Mouse (Mus musculus) right cerebral cortex, postnatal 25 days (tissue): Measurements from ENCODE around the gene Tmem206.

Experiments
- DNase-seq: peaks from one replicate; pipeline ENCODE4 v3.0.0; 2022

The Tmem206 gene

DNA sequence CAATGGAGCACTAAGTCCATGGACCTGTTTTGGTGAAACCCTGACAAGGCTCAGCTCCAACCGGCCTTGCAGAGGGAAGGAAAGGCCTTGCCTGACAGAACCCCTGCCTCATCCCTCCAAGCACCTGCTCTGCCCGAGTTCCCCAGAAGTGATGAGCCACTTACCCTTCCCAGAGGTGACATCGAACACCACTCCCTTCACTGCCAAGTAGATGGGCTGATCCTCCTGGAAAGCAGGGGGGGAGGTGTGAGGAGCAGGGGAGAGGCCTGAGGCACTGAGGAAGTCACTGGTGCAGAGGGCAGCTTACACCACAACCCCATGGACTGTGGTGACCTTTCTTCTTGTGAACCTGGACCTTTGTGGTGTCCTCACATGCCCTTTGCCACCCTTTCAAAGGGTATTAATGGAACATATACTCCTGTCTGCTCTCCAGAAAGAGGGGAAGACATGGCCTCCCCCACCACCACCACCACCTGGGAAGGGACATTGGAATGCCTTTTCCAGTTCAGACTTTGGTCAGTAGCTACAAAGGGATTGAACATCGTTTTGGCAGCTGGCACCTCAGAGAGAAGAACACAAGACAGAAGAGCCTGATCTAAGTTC, 14.3 kb upstream of the Tmem206 start:
- DNase-seq: no peak

DNA sequence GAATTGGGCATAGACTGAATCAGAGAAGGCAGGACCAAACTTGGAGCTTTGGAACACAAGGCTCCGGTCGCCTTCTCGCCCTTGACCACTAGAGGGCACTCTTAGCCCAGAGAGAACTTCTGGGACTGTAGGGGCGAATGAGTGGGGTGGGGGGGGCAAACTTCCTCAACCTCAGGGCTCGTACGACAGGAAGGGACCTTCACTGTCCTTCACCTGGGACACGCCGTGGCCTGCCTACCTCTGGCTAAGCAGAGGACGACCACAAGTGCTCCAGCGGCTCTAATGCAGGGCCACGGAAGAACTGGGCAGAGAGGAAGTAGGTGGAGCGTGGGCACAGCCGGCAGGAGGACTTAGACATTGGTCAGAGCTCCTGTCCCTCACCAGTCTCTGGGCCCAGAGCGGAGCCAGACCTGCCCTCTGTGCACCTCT, 13.2 kb upstream of the Tmem206 start:
- peak; percentile 73 for DNase-seq

DNA sequence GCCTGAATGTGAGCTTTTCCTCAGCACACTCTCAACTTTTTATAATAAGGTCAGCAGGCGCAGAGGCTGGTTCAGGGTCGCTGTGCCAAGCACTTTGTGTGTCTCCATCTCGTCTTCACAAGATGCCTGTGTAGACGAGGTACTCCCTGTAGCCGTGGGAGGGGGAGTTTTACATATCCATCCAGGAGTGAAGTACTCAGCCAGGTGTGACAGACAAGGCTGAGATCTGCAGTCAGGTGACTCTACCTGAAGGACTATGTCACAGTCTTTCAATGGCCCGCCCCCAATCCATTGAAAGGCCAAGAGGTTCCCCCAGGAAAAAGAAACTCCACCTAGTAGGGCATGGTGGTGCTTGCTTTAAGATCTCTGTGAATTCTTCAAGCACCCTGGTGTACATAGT, 12.6 kb upstream of the Tmem206 start:
- DNase-seq: no peak

DNA sequence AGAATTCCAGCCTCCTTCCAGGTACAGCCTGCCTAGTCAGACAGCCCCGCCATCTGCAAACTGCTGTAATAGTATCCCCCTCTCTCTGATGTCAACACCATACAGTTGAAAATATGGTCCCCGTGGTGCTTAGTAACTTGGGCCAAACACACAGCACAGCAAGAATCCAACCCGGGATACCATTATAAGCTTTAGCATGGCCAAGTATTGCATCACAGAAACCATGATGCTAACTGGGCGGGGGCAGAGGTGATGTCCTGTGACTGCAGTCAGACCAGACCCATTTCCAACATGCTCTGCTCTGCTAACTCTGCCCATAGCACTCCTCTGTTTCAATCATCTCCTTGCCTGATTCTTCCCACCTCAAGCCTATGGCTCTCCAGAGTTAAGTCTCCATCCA, 11.8 kb upstream of the Tmem206 start:
- DNase-seq: no peak

DNA sequence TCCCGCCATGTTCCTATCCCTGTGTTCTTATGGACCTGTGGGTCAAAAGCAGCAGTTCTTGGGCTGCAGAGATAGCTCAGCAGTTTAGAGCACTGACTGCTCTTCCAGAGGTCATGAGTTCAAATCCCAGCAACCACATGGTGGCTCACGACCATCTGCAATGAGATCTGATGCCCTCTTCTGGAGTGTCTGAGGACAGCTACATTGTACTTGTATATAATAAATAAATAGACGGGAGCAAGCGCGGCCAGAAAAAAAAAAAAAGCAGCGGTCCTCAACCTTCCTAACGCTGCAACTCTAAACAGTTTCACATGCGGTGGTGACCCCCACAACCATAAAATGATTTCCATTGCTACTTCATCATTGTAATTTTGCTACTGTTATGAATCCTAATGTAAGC, 8.9 kb upstream of the Tmem206 start:
- no peak for DNase-seq

DNA sequence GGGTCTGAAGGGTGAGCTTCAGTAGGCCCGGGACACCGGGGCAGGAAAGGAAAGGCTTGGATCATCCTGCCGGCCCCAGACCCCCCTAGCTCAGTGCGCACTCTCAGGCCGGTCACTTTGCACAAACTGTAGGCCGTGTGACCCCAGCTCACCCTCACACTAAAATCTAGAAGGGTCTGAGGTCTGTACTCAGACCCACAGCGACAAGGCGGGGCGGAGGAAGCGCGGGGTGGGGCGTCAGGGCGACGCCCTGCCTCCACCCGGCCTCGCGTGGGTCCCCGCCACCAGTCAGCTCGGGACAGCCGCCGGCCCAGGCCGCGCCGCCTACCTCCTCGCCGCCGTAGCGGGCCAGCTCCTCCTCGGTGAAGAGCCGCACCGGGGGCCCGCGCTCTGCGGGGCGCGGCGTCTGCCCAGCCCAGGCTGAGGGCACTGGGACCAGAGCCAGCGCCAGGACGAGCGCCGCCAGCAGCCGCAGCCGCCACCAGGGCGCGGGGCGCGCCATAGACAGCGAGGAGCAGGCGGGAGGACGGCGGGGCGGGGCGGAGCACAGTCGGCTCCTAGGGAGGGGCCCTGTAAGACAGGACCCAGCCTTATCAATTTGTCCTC, 8.0 kb upstream of the Tmem206 start, which contains the start of gene Nenf:
TSS of gene Nenf (minus strand) at position 604 of the 606 bp plus-strand sequence.
- DNase-seq: peak; percentile 80

DNA sequence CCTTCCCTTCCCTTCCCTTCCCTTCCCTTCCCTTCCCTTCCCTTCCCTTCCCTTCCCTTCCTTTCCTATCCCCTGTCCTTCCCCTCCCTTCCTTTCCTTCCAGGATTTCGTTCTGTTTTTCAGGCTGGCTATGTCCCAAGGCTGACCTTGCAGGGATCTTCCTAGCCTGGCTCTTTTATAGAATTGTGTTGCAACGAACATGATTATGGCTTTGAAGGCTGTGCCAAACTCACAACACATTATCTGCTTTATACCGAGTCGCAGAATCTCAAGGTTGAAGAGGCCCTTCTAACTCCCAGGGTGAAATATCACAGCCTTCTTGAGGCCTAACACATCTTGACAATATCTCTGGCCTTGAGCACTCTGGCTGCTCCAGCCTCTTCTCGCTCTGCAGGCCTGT, 7.0 kb upstream of the Tmem206 start:
- no peak for DNase-seq

DNA sequence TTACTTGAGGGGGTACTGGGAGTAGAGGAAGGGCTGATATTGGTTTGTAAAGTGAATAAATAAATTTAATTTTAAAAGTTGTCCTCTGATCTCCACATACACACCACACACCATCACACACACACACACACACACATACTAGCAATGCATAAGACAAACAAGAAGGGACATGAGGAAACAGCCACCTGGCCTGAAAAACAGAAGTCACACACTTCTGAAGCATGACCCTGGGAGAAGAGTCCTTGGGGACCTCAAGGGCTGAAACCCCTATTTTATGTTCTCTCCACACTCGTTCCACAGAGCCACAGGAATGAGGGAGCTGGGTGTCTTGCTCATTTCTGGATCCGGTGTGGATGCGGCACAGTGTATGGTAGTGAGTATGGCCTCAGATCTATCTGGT, 2.3 kb upstream of the Tmem206 start:
- no peak for DNase-seq

DNA sequence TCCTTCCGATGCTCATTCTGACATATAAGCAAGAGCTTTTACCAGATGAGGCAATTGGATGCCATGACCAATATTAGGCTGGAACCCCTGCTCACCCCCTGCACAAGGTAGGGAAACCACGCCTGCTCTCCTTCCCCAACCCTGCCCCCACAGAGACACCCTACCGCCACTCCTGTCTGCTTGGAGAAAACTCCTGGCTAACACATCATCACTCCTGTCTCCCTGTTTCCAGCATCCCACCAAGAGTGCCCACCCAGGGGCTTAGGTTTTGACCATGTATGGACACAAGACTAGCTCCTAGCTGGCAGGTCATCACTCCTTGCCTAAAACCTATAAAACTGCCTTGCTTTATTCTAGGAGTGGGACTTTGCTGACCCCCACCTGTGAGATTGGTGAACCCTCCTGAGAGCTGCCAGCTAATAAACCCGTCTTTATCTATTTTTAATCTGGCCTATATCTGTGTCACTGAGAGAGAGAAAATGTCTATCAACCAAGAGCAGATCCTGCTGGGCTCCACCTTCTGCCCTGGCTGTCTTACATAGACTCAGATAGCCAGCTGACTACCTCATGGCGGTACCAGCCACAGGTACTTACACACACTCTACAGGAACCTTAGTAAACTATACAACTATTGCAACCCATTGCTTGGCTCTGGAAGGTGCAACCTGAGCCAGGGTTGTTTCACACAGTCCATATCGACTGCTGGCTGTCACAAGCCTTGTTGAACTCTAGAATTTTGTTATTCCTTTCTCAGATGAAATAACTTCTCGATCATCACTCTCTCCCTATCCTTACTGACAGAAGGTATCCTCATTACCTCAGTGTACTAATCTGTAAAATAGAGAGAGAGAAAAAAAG, 750 bp upstream of the Tmem206 start:
- DNase-seq: no peak

DNA sequence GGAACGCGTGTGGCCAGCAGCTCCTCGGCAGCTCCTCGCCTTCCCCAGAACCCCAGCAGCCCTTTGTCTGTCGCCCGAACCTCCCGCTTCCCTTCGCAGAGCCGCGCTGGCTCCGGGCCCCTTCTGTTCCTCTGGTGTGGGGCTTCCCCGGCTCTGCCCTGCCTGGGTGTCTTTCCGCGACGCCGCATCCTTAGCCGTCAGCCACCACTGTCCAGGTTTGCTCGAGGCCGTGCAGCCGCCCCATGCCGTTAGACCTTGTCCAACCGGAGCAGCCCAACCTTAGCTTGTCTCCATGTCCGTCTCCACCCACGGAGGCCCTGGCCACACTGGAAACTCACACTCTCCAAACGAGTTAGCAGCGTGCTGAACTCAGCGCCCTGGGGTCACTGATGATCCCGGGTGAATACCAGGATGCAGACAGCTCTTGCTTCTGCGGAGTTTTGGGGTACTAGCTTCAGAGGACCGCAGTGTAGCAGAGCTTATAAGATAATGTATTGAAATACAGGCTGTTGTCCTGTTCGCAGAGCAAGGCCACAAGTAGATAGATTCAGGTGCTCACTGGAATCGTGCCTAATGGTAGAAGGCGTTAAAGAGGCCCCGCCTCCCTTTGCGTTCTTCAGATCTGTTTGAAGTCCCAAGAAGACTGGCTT, 646 bp downstream of the Tmem206 start:
- no peak for DNase-seq

DNA sequence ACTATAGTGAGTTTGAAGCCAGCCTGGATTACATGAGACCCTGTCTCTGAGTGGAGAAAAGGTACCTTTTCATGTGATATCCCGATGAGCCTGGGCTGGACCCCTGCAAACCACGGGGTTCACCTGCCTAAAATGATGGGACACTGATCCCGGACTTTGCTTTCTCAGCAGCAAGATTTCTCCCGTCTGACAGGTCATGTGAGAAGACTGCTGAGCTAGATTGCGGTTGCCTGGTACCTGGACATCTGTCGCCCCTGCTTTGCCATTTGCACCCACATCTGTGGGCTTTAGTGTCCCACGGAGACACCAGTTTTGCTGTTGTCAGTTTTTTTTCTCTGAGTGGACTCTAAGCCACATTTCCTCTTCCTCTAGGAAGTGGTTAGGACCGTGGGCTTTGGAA, 1.5 kb downstream of the Tmem206 start:
- no peak for DNase-seq

DNA sequence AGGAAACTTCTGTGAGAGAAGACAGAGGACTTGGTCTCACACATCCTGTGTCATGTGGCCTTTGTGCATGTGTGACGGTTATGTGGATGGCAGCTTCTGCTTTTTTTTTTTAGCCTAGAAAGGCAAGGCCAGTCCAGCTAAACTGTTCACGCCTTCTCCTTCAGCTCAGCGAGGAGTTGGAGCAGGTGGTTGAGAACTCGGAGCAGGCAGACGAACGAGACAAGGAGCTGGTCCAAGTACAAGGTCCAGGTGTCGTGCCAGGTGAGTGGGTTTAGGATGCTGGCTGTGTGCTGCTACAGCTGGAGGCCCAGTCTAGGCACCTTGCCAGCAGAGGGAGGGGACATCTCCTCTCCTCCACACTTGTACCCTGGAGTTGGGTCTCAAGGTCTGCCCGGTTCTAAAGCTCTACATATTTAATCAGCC, 2.3 kb downstream of the Tmem206 start:
- no peak for DNase-seq

DNA sequence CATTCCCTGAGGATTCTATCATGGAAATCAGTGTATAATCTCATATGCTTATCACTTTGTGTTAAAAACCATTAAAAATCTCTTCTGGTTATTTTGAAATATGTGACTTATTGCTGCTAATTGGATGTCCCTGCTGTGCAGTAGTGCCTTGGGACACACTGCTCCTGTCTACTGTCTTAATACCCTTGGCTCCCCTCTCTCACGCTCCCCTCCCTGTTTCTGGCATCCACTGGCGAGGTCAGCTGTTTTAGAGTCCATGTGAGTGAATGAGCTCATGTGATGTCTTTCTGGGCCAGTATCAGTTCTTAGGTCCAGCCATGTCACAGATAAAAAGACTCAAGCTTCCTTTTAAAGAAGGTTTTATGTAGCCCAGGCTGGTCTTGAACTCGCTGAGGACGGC, 4.6 kb downstream of the Tmem206 start:
- no peak for DNase-seq

DNA sequence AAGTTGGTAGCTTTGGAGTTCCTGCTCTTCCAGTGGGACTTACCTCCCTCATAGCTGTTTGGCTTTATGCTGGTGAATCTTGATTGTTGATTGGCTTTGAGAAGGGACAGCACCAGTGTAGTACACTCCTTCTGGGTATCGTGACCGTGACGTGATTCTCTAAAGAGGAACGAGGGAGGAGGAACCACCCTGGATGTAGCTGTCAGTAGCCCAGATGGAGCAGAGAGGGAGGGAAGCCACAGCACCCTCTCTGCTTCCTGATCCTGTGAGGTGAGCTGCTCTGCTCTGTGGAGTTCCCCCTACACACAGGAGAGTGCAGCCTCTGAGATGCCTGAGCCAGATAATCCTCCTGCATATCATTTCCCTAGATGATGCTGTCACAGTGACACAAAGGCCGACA, 8.8 kb downstream of the Tmem206 start:
- no peak for DNase-seq

DNA sequence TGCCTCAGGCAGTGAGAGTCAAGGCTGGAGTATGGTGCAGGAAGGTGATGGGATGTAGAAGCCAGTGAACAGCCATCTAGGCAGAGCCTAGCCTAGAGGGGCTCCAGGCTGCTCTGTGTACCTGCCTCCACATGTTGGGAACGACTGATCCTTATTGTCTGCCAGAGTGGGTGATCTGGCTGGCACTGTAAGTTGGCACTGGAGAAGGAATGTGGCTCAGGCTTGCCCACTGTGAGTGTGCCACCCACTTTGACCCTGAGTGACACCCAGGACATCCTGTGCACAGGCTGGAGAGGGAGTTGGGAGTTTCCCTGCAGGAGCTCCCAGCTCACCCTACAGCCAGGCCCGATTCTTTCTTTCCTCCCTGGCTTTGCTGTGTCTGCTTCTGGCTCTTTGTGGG, 14.2 kb downstream of the Tmem206 start:
- DNase-seq: no peak

DNA sequence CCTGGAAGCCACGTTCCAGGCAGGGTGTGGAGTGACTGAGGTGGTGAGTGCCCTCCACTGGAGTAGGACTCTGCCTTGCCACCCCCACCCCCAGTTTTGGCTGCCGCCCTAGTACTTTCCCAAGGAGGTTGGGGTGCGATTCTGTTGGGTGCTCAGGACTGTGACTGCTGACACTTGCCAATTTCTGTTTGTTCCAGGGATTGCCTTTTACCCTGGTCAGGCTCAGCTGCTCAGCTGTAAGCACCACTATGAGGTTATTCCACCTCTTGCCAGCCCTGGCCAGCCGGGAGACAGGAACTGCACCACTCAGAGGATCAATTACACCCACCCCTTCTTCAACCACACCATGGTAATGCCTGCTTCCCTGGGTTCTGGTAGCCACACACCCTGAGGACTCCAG, 14.8 kb downstream of the Tmem206 start:
- no peak for DNase-seq

DNA sequence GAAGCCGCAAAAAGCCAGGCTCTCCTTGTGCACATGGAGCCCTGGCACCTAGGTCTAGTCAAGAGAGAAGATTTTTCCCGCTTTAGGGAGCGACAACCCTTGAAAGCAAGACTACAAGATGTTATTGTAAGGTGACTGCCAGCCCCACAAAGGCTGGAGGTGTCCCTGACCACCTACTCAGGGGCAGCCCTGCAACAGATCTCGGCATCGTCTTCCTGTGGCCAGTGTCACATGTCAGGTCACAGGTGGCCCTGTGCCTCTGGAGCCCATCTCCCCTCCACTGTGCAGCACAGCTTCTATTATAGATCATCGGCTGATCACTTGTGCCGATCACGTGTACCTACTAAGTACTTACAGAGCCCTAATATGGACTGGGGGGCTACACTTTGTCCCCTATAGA, 21.9 kb downstream of the Tmem206 start:
- DNase-seq: no peak

DNA sequence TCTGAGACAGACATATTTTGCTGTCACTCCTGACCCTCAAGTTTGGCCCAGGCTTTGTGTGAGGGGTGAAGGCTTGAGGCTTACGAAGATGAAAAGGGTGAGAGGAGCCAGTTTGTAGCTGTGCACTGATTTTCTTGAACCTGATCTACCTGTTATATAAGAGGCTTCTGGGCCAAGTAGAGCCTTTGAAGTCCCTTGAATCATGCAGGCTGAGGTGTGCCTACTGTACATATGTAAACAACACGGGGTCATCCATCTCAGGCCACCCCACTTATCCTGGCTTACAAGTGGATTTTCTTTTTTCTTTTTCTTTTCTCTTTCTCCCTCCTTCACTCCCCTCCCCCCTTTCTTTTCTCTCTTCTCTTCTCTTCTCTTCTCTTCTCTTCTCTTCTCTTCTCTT, 22.9 kb downstream of the Tmem206 start:
- DNase-seq: no peak

DNA sequence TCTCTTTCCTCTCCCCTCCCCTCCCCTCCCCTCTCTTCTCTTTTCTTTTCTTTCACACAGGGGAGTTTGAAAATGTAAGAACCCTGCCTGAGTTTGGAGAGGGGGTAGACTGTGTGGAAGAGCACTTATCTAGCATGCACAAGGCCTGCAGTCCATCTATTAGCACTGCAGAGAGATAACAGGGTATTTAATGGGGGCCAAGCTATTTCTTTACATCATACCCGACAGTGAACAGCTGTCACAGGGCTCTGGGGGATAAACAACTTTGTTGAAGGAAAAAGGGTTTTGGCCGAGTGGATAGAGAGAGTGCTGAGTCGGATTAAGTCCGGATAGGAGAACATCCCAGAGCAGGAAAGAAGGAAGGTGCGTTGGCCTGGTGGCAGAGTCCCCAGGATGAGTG, 23.3 kb downstream of the Tmem206 start:
- no peak for DNase-seq

DNA sequence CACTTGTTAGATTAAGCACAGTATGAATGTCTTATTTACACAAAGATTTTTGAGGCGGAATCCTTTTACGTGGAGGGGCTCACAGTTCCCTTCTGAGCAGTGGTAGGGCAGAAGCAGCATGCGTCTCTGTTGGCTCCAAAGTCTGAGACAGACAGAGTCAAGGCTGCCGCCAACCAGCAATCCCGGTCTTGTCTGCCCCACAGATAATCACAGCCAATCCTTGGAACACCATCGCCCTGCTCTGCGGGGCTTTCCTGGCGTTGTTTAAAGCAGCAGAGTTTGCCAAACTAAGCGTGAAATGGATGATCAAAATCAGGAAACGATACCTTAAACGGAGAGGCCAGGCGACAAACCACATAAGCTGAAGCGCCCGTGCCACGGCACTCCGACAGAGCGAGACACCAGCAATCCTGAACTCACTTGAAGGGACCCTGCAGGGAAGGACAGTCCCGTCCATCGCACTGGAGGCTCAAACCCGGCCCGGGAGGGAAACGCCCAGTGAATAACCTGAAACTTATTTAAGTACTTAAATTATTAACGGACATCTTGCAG, 23.9 kb downstream of the Tmem206 start:
- DNase-seq: no peak

DNA sequence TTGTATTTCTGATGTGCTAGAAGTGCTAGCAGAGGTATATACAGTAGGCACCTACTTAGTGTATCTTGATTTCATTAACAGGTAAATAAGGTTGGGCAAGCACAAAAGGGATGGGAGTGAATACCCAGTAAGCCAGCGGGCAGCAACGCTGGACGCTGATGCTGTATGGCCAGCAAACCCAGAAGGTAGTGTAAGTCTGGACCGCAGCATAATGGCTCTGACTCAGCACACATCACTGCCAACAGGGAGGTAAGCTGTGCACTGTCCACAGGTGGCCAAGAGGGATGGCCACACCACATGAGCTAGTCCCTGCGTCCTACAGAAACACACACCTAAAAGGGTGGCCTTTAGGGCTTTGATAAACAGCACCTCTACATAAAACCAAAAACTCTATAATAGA, 24.6 kb downstream of the Tmem206 start:
- DNase-seq: no peak

DNA sequence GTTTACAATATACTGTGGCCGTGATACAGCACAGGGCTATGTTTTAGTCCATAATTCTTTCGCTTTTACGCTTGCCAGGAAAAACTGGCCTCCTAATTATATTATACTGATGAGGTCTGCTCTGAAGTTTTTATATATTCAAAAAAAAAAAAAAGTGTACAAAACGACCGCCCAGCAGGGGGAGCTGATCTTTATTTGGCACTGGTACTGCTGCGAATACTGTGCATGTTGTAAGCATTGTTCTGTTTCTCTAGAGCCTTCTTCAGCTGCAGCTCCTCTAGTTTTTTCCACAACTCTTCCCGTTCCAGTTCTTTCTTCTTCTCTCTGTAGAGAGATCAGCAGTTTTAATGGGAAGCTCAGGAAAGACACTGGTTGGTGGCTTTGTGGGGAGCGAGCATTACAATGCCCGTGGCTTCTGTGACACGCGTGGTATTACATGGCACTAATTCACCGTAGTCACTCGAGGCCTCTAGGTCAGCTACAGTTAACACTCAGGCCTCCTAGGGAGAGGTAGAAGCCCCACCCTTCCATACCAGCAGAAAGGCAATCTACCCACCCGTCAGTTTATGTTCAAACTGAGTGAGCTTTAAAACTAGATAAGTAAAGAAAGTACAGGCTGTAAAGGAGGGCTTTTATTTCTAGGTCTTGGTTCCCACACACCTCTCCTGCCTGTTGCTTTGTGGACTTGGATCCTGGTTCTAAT, 27.2 kb downstream of the Tmem206 start:
- no peak for DNase-seq

DNA sequence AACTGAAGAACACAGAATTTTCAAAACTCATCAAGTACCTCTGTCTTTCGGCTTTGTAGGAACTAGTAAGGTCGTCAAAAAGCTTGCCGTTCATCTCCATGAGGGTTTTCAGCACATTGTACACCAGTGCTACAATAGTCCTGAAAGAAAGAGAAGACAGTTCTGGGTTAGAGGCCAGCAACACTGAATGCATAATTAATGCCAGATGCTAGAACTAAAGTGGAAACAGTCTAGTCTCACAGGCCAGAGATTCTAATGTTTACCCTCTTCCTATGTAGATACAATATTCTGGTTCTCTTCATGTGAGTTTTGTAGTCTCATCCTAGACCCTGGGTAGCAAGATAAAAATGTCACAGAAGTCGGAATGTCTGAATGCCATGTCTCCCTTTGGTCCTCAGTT, 28.1 kb downstream of the Tmem206 start:
- no peak for DNase-seq
